Mouse (Mus musculus) adrenal gland, adult (tissue): ENCODE data around the gene Sowaha.

ENCODE experiments used
- DNase-seq, 2 experiments: peaks; one replicate each; pipeline ENCODE4 v3.0.0; 2022 to 2023; ENCODE audit warnings: low spot score in 1 of 2; ENCODE audit not compliant: inconsistent age in 2 of 2

The Sowaha gene

GRCm38 (mm10) chr11:53479783-53480301 is at the start of gene Sowaha, which contains the start of gene Gm9945:
Gene Sowaha (minus strand): TSS chr11:53480274.
Gene Gm9945 (plus strand): TSS chr11:53480166.
- DNase-seq: no peak

- peak in 1 of 2 experiments; percentile 74 for DNase-seq
Observed at GRCm38 (mm10) chr11:53529253-53529557, 49.1 kb upstream of the Sowaha start.

GRCm38 (mm10) chr11:53528397-53529252 is 48.6 kb upstream of the Sowaha start:
- peak in 1 of 2 experiments; percentile 46 for DNase-seq

GRCm38 (mm10) chr11:53525461-53525860 is 45.4 kb upstream of the Sowaha start:
- DNase-seq: peak in 1 of 2 experiments; percentile 59

DNA sequence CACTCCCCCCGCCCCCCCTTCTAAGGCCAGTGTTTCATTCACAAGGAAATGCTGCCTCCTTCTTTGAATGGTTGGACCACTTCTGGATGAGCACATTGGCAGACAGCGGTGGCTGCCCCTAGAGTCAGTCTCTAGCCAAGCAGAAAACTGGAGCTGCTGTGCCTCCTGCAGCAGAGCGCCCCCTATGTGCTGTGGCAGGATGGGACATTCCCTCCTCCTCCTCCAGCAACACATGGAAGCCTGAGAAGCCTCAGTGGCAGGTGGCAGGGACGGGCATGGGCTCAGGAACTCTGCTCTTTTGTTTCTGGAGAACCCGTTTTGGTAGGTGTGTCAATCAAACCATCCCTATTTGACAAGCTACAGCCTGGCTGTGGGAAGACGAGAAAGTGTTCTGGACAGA is 44.8 kb upstream of the Sowaha start:
- DNase-seq: peak in 1 of 2 experiments; percentile 54

DNA sequence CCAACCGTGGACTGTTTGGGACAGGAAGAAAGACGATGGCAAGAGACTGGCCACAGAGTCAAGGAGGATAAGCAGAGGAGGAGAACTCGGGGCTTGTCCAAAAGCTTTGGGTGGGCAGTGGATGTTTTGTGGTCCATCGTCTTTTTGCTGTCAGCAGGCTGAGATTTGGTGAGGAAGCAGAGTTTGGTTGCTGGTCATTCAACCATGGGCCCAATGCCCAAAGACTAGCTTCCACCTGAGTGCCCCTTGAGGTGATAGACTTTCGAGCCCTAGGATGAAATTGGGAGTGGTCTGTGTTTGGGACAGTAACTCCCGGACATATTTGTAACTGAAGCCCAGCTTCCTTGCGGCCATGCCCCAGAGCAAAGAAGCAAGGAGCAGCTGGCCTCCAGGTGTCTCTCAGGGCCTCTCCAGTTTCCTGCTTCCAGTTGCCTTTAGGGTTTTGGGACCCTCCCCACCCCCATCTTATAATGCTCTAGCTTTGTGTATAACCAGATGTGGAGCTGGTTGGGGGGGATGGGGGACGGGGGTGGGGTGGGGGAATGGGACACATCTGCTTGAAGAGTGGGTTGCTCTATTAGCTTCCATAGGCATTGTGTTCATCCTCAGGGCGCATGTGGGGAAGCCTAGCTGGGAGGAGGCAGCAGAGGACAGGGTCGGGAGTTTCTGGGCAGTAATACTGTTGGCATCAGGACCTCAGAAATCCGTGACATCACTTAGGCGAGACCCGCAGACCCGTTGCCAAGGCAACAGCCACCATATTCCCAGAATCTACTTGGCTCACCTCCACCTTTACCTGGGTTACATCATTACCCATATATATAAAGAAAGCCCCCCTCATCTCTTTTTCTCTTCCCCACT is 43.7 kb upstream of the Sowaha start:
- DNase-seq: no peak

GRCm38 (mm10) chr11:53522930-53523329 is 42.9 kb upstream of the Sowaha start:
- DNase-seq: no peak

DNA sequence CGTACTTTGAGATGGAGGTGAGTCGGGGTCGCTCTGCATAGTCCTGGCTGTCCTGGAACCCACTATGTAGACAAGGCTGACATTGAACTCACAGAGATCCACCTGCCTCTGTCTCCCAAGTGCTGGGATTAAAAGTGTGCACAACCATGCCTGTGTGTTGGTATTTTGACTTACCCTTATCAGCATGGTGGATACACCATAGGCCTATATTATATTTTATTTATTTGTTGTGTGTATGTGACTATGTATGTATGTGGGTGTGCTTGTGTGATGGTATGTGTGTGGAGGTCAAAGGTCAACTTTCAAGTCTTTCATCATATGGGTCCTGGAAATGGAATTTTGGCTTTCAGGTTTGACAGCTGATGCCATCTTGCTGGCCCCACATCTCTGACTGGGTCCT is 42.3 kb upstream of the Sowaha start:
- DNase-seq: no peak

- no peak for DNase-seq
Observed at GRCm38 (mm10) chr11:53521821-53522131, 41.7 kb upstream of the Sowaha start.

GRCm38 (mm10) chr11:53521120-53521820 is 41.2 kb upstream of the Sowaha start:
- peak in 1 of 2 experiments; percentile 37 for DNase-seq

GRCm38 (mm10) chr11:53520122-53520978 is 40.3 kb upstream of the Sowaha start:
- DNase-seq: peak; percentile 60 to 81

DNA sequence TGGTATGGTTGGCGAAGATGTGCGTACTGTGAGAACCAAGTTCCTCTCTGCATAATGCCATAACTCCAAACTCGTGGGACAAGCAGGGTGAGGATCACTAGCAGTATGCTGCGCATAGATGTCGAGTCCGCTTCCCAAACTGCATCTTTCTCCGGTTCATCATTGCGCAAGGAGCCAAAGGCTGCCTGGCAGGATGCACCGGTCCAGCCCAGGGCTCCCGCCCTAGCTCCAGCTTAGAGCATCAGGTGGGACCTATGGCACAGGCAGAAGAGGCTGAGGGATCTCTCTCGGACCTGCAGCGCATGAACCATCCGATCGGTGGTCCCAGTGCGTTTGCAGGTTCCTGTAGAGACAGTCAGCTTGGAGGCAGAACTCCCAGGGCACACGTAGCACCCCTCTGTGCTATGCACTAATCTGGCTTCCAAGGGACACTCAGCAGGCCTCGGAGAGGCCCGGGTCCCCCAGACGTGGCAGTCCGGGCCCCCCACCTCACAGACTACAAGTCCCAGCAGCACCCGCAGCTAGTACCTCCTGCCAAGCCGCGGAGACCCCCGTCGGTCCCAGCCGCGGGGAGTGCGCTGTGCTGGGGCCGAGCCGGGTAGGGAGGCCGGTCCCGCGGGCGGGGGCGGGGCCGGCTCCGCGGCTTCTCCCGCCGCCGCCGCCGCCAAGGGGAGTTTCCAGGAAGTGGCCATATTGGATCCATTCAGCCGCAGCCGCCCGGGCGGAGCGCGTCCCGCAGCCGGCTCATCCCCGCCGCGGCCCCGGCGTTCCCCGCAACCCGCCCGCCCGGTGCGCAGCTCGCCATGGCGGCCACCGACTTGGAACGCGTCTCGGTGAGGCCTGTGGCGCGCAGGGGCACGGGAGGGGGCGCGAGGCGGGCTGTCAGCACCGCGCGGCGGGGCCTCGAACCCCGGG is 39.4 kb upstream of the Sowaha start, which contains the start of gene Sept8:
TSS of gene Sept8 (plus strand) at position 51 of the 915 bp plus-strand sequence.
- peak; percentile 69 to 90 for DNase-seq

GRCm38 (mm10) chr11:53518759-53519158 is 38.7 kb upstream of the Sowaha start:
- DNase-seq: no peak

GRCm38 (mm10) chr11:53516775-53517627 is 36.9 kb upstream of the Sowaha start:
- DNase-seq: no peak

GRCm38 (mm10) chr11:53510351-53510750 is 30.3 kb upstream of the Sowaha start:
- no peak for DNase-seq

GRCm38 (mm10) chr11:53508591-53508990 is 28.5 kb upstream of the Sowaha start:
- no peak for DNase-seq

DNA sequence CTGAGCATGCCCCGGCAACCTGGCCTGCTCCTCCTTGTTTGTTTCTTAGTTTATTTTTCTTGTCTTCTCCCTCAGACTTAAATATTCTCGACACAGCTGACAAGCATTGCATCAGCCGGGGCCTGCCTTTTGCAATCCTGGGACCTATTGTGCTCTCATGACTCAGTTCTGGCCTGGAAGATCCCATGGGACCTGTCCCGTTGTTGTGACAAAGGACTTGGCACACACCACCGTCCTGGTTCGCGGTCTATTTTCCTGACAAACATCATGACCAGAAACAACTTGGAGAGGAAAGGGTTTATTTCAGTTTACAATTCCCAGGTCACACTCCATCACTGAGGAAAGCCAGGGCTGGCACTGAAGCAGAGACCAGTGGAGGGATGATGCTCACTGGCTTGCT is 28.1 kb upstream of the Sowaha start:
- DNase-seq: peak; percentile 83 to 91
